Mouse (Mus musculus): ENCODE measurements around the gene Nipal1. TPM values are rescaled to one million over a fixed set of nuclear protein-coding genes. Genes with fewer than 3 reads are reported as not detected.
A peak's percentile ranks its signal among the peaks of the same experiment; 100 is the strongest.

The Nipal1 gene
- total and polyA plus RNA-seq, 3 experiments, result 0.35 TPM; not detected in 2

GRCm38 (mm10) chr5:72630026-72630425, 17.6 kb upstream of the Nipal1 start:
- peaks cover under 1 to 8% of the 10 kb centered on the region in 2 experiments; a peak in 1 of 4 replicates for H3K4me1 ChIP-seq (ENCODE audit: control insufficient read depth in 1 of 2, insufficient read depth in 2 of 2, low read length in 2 of 2)
- TF ChIP-seq TBP (IDR thresholded peaks at IDR 0.05; ENCODE audit: low read depth, low read length) (no peak), GATA1 (IDR thresholded peaks at IDR 0.05; ENCODE audit: low read depth, low read length) (no peak), NRF1 (IDR thresholded peaks at IDR 0.05; ENCODE audit: insufficient read depth, low read depth, low read length, poor library complexity, severe bottlenecking) (no peak), MAZ (IDR thresholded peaks at IDR 0.05; ENCODE audit: low read depth, low read length) (no peak), CTCF (IDR thresholded peaks at IDR 0.05 in 2 of 3, conservative IDR thresholded peaks at IDR 0.05 in 1 of 3; ENCODE audit: control insufficient read depth in 1 of 3, insufficient read depth in 1 of 3, low read depth in 2 of 3, low read length in 3 of 3, poor library complexity in 1 of 3, severe bottlenecking in 1 of 3) (no peak), MEF2A (IDR thresholded peaks at IDR 0.05; ENCODE audit: extremely low read depth, insufficient replicate concordance, low read depth, low read length, poor library complexity, severe bottlenecking) (no peak), RAD21 (IDR thresholded peaks at IDR 0.05; ENCODE audit: low read depth, low read length) (no peak), POLR2A (IDR thresholded peaks at IDR 0.05; ENCODE audit: control insufficient read depth in 1 of 2, insufficient read depth in 1 of 2, low read depth in 1 of 2, low read length in 2 of 2, poor library complexity in 1 of 2) (no peak), MYB (IDR thresholded peaks at IDR 0.05; ENCODE audit: low read depth, low read length) (no peak), ZNF384 (IDR thresholded peaks at IDR 0.05; ENCODE audit: low read depth, low read length) (no peak), GABPA (IDR thresholded peaks at IDR 0.05; ENCODE audit: low read depth, low read length) (no peak)
- H3K79me2 ChIP-seq (ENCODE audit: control insufficient read depth, insufficient read depth, low read length, poor library complexity), result no peaks in the 10 kb centered on the region
- no peak overlapping the region for H3K27ac ChIP-seq (ENCODE audit: control insufficient read depth, low read depth, low read length)
- no peaks in the 10 kb centered on the region for H3K9me3 ChIP-seq (replicated peaks; ENCODE audit: insufficient read depth, low read length)
- no peak overlapping the region for H3K4me3 ChIP-seq (ENCODE audit: control insufficient read depth in 1 of 2, insufficient read depth in 1 of 2, low read depth in 2 of 2, low read length in 2 of 2)
- DNase-seq (ENCODE audit: low read depth, low spot score), result no peak
- H3K36me3 ChIP-seq (ENCODE audit: control insufficient read depth in 1 of 2, insufficient read depth in 2 of 2, low read length in 2 of 2), result no peaks in the 10 kb centered on the region
- peaks cover 1 to 5% of the 10 kb centered on the region in 2 experiments; a peak in 3 of 4 replicates for H3K27me3 ChIP-seq (ENCODE audit: control insufficient read depth in 1 of 2, insufficient read depth in 2 of 2, low read length in 2 of 2)
- no peak overlapping the region for H3K9ac ChIP-seq (ENCODE audit: control insufficient read depth, low read depth, low read length, poor library complexity, severe bottlenecking)

GRCm38 (mm10) chr5:72634791-72635271, 12.8 kb upstream of the Nipal1 start:
- TF ChIP-seq ZMIZ1 (IDR thresholded peaks at IDR 0.05; ENCODE audit: low read depth, low read length) (no peak), NELFE (IDR thresholded peaks at IDR 0.05; ENCODE audit: low read depth, low read length) (no peak), MYC (IDR thresholded peaks at IDR 0.05; ENCODE audit: low read depth, low read length) (no peak), TBP (IDR thresholded peaks at IDR 0.05; ENCODE audit: low read depth, low read length) (0 out of 2 replicates have a peak, but pooled peaks have one; percentile 7), ETS1 (IDR thresholded peaks at IDR 0.05; ENCODE audit: low read depth, low read length) (peak; percentile 67), RAD21 (IDR thresholded peaks at IDR 0.05; ENCODE audit: low read depth, low read length) (no peak), TCF12 (IDR thresholded peaks at IDR 0.05; ENCODE audit: low read depth, low read length) (0 out of 2 replicates have a peak, but pooled peaks have one; percentile 4), UBTF (IDR thresholded peaks at IDR 0.05; ENCODE audit: borderline replicate concordance, insufficient read depth, low read depth, low read length) (no peak), GABPA (IDR thresholded peaks at IDR 0.05; ENCODE audit: low read depth, low read length) (0 out of 2 replicates have a peak, but pooled peaks have one; percentile 66), EP300 (IDR thresholded peaks at IDR 0.05; ENCODE audit: low read depth in 1 of 2, low read length in 2 of 2) (peak; percentile 58 to 59), MAZ (IDR thresholded peaks at IDR 0.05; ENCODE audit: low read depth, low read length) (peak; percentile 55; the same call in 1 of the 2 replicates), CHD1 (IDR thresholded peaks at IDR 0.05; ENCODE audit: low read depth, low read length) (no peak), MAFK (IDR thresholded peaks at IDR 0.05; ENCODE audit: borderline replicate concordance, low read depth, low read length) (0 out of 2 replicates have a peak, but pooled peaks have one; percentile 22), KAT2A (conservative IDR thresholded peaks at IDR 0.05; ENCODE audit: low read depth, low read length) (no peak), BHLHE40 (IDR thresholded peaks at IDR 0.05; ENCODE audit: borderline replicate concordance, low read depth, low read length) (no peak), SIN3A (IDR thresholded peaks at IDR 0.05; ENCODE audit: low read length) (peak; percentile 38; the same call in 1 of the 2 replicates), HCFC1 (IDR thresholded peaks at IDR 0.05; ENCODE audit: low read depth, low read length) (no peak), MXI1 (IDR thresholded peaks at IDR 0.05; ENCODE audit: low read depth, low read length) (peak; percentile 26; the same call in 1 of the 2 replicates)
- no peaks in the 10 kb centered on the region for H3K27me3 ChIP-seq (ENCODE audit: control insufficient read depth in 1 of 2, insufficient read depth in 2 of 2, low read length in 2 of 2)
- peaks cover 0 to 13% of the 10 kb centered on the region in 2 experiments; a peak in 2 of 4 replicates for H3K36me3 ChIP-seq (ENCODE audit: control insufficient read depth in 1 of 2, insufficient read depth in 2 of 2, low read length in 2 of 2)
- no peaks in the 10 kb centered on the region for H3K9me3 ChIP-seq (replicated peaks; ENCODE audit: insufficient read depth, low read length)
- DNase-seq (ENCODE audit: low read depth, low spot score), result peak; percentile 80
- H3K27ac ChIP-seq (ENCODE audit: control insufficient read depth, low read depth, low read length), result peak overlapping the region; percentile 50
- peak overlapping the region; percentile 50 to 51 for H3K4me3 ChIP-seq (ENCODE audit: control insufficient read depth in 1 of 2, insufficient read depth in 1 of 2, low read depth in 2 of 2, low read length in 2 of 2)
- peaks cover 10 to 17% of the 10 kb centered on the region in 2 experiments for H3K4me1 ChIP-seq (ENCODE audit: control insufficient read depth in 1 of 2, insufficient read depth in 2 of 2, low read length in 2 of 2)
- H3K9ac ChIP-seq (ENCODE audit: control insufficient read depth, low read depth, low read length, poor library complexity, severe bottlenecking), result peak overlapping the region; percentile 46
- H3K79me2 ChIP-seq (ENCODE audit: control insufficient read depth, insufficient read depth, low read length, poor library complexity), result no peaks in the 10 kb centered on the region; the same call in 1 of the 2 replicates
